Mouse (Mus musculus) C2C12 (cell line): ENCODE results near the gene Corin. TPM values are rescaled to one million over a fixed set of nuclear protein-coding genes. Genes with fewer than 3 reads are reported as not detected.

Experiments
- H3K27me3 ChIP-seq: one replicate; pipeline ENCODE4 v1.6.1; 2011; ENCODE audit not compliant: control insufficient read depth, insufficient read depth, insufficient read length
- H3K36me3 ChIP-seq: one replicate; pipeline ENCODE4 v1.6.1; 2011; ENCODE audit not compliant: control insufficient read depth, insufficient read depth
- H3K4me3 ChIP-seq: one replicate; pipeline ENCODE4 v1.5.1; 2011; ENCODE audit warnings: mild to moderate bottlenecking, control low read depth; ENCODE audit not compliant: poor library complexity, insufficient read depth, severe bottlenecking
- H3K79me2 ChIP-seq: one replicate; pipeline ENCODE4 v1.6.1; 2011; ENCODE audit not compliant: control insufficient read depth, insufficient read depth
- H3K79me3 ChIP-seq: one replicate; pipeline ENCODE4 v1.6.1; 2011; ENCODE audit warnings: low read depth, control low read depth
- H3ac ChIP-seq: one replicate; pipeline ENCODE3; 2011; ENCODE audit warnings: low read depth; ENCODE audit not compliant: control insufficient read depth, insufficient read length
- CEBPB ChIP-seq: IDR thresholded peaks from one replicate; pipeline ENCODE4 v1.6.1; 2011; ENCODE audit warnings: low read depth, mild to moderate bottlenecking, control low read depth, moderate library complexity
- CTCF ChIP-seq: IDR thresholded peaks from one replicate; pipeline ENCODE4 v1.5.1; 2011; ENCODE audit not compliant: control insufficient read depth, insufficient read depth, insufficient read length
- FOSL1 ChIP-seq: IDR thresholded peaks from one replicate; pipeline ENCODE4 v1.8.0; 2011; ENCODE audit warnings: mild to moderate bottlenecking, low read length; ENCODE audit not compliant: poor library complexity, insufficient read depth, severe bottlenecking
- MAX ChIP-seq: IDR thresholded peaks from one replicate; pipeline ENCODE4 v1.6.1; 2011; ENCODE audit warnings: mild to moderate bottlenecking, control low read depth
- MYOD1 ChIP-seq: IDR thresholded peaks from one replicate; pipeline ENCODE4 v1.6.1; 2011; ENCODE audit warnings: low read depth; ENCODE audit not compliant: control insufficient read depth, insufficient read length
- MYOG ChIP-seq: IDR thresholded peaks from one replicate; pipeline ENCODE4 v1.6.1; 2011; ENCODE audit not compliant: control insufficient read depth, insufficient read length; ENCODE audit errors: extremely low read depth
- USF1 ChIP-seq: IDR thresholded peaks from one replicate; pipeline ENCODE4 v1.6.1; 2011; ENCODE audit warnings: low read depth, mild to moderate bottlenecking, control low read depth, moderate library complexity
- polyA plus RNA-seq: library from polyadenylated mRNA; unstranded; fragments of >200 nt; fragmentation: generic; extraction: Trizol; gene quantifications from one replicate; pipeline ENCODE4 v1.2.1, GENCODE M21; 2012; ENCODE audit warnings: missing spikeins

The Corin gene
- polyA plus RNA-seq, 1 experiment = 0.02 TPM

GRCm38 (mm10) chr5:72264195-72264751 is 240.0 kb downstream of the Corin start:
- TF ChIP-seq CTCF (no peak), MAX (no peak), MYOG (no peak), CEBPB (no peak), FOSL1 (no peak), MYOD1 (no peak), USF1 (no peak)
- H3ac ChIP-seq = no peak overlapping the region
- no peaks in the 10 kb centered on the region for H3K27me3 ChIP-seq
- H3K4me3 ChIP-seq = no peak overlapping the region
- H3K79me2 ChIP-seq = no peaks in the 10 kb centered on the region
- H3K36me3 ChIP-seq = peaks cover 9% of the 10 kb centered on the region
- H3K79me3 ChIP-seq = no peaks in the 10 kb centered on the region

- Histone ChIP-seq H3K27me3 (no peaks in the 10 kb centered on the region), H3K4me3 (no peak overlapping the region), H3K79me2 (no peaks in the 10 kb centered on the region), H3K36me3 (peaks cover 6% of the 10 kb centered on the region), H3ac (no peak overlapping the region), H3K79me3 (no peaks in the 10 kb centered on the region)
- no peak for TF ChIP-seq MYOG
- TF ChIP-seq MYOD1 = no peak
- TF ChIP-seq CEBPB = no peak
These were observed 242.4 kb downstream of the Corin start for GRCm38 (mm10) chr5:72261802-72262324.

- H3K36me3 ChIP-seq = peaks cover 14% of the 10 kb centered on the region
- H3K79me2 ChIP-seq = no peaks in the 10 kb centered on the region
- no peak overlapping the region for H3ac ChIP-seq
- TF ChIP-seq MYOD1 = no peak
- no peak for TF ChIP-seq MAX
- no peak for TF ChIP-seq USF1
- TF ChIP-seq MYOG = no peak
- no peak for TF ChIP-seq CTCF
- no peak for TF ChIP-seq CEBPB
- no peak for TF ChIP-seq FOSL1
- no peaks in the 10 kb centered on the region for H3K79me3 ChIP-seq
- no peak overlapping the region for H3K4me3 ChIP-seq
- no peaks in the 10 kb centered on the region for H3K27me3 ChIP-seq
These were observed 245.0 kb downstream of the Corin start for GRCm38 (mm10) chr5:72259298-72259621.

GRCm38 (mm10) chr5:72258409-72259297 is 245.6 kb downstream of the Corin start:
- H3K27me3 ChIP-seq = no peaks in the 10 kb centered on the region
- TF ChIP-seq CEBPB (no peak), MYOG (no peak), MYOD1 (no peak), MAX (no peak), CTCF (no peak), FOSL1 (no peak), USF1 (no peak)
- no peak overlapping the region for H3K4me3 ChIP-seq
- no peaks in the 10 kb centered on the region for H3K79me2 ChIP-seq
- H3K79me3 ChIP-seq = no peaks in the 10 kb centered on the region
- H3ac ChIP-seq = no peak overlapping the region
- H3K36me3 ChIP-seq = peaks cover 14% of the 10 kb centered on the region

- no peaks in the 10 kb centered on the region for H3K27me3 ChIP-seq
- H3K79me2 ChIP-seq = no peaks in the 10 kb centered on the region
- no peak for TF ChIP-seq MYOD1
- no peak for TF ChIP-seq CEBPB
- TF ChIP-seq MYOG = no peak
- TF ChIP-seq USF1 = no peak
- TF ChIP-seq FOSL1 = no peak
- no peaks in the 10 kb centered on the region for H3K79me3 ChIP-seq
- H3K36me3 ChIP-seq = peaks cover 19% of the 10 kb centered on the region
- H3ac ChIP-seq = no peak overlapping the region
- no peak overlapping the region for H3K4me3 ChIP-seq
These were observed 247.2 kb downstream of the Corin start for GRCm38 (mm10) chr5:72257084-72257483.

GRCm38 (mm10) chr5:72254958-72255357 is 249.3 kb downstream of the Corin start:
- Histone ChIP-seq H3K79me3 (no peaks in the 10 kb centered on the region), H3K27me3 (no peaks in the 10 kb centered on the region), H3K36me3 (peaks cover 15% of the 10 kb centered on the region), H3ac (no peak overlapping the region), H3K79me2 (no peaks in the 10 kb centered on the region), H3K4me3 (no peak overlapping the region)
- no peak for TF ChIP-seq CTCF
- TF ChIP-seq CEBPB = no peak
- no peak for TF ChIP-seq MYOG
- TF ChIP-seq MAX = no peak
- TF ChIP-seq MYOD1 = no peak
- no peak for TF ChIP-seq FOSL1
- no peak for TF ChIP-seq USF1
